Mouse (Mus musculus): Measurements from ENCODE around the gene Cracr2a. TPM values are rescaled to one million over a fixed set of nuclear protein-coding genes. Genes with fewer than 3 reads are reported as not detected.

Cracr2a gene
- polyA plus RNA-seq, 1 experiment, result 0.49 TPM

GRCm38 (mm10) chr6:127678998-127679397 is 117.9 kb downstream of the Cracr2a start:
- Histone ChIP-seq H3K4me3 (replicated peaks) (no peak overlapping the region), H3K4me1 (peaks cover 24% of the 10 kb centered on the region), H3K9me3 (no peaks in the 10 kb centered on the region), H3K36me3 (replicated peaks; ENCODE audit: low read length) (no peaks in the 10 kb centered on the region), H3K27me3 (replicated peaks) (peaks cover 70% of the 10 kb centered on the region)
- no peak for TF ChIP-seq FLI1 (IDR thresholded peaks at IDR 0.05; ENCODE audit: low read length)
- no peak for TF ChIP-seq GATA1 (IDR thresholded peaks at IDR 0.05; ENCODE audit: borderline replicate concordance, low read length)

GRCm38 (mm10) chr6:127680784-127681183 is 119.6 kb downstream of the Cracr2a start:
- Histone ChIP-seq H3K27me3 (replicated peaks) (peaks cover 83% of the 10 kb centered on the region), H3K4me1 (peaks cover 21% of the 10 kb centered on the region), H3K4me3 (replicated peaks) (no peak overlapping the region), H3K36me3 (replicated peaks; ENCODE audit: low read length) (no peaks in the 10 kb centered on the region), H3K9me3 (no peaks in the 10 kb centered on the region)
- TF ChIP-seq GATA1 (IDR thresholded peaks at IDR 0.05; ENCODE audit: borderline replicate concordance, low read length) (no peak), FLI1 (IDR thresholded peaks at IDR 0.05; ENCODE audit: low read length) (no peak)

GRCm38 (mm10) chr6:127683561-127683960 is 122.4 kb downstream of the Cracr2a start:
- Histone ChIP-seq H3K4me3 (replicated peaks) (no peak overlapping the region), H3K4me1 (peaks cover 17% of the 10 kb centered on the region), H3K36me3 (replicated peaks; ENCODE audit: low read length) (no peaks in the 10 kb centered on the region), H3K27me3 (replicated peaks) (peaks cover 71% of the 10 kb centered on the region), H3K9me3 (no peaks in the 10 kb centered on the region)
- no peak for TF ChIP-seq GATA1 (IDR thresholded peaks at IDR 0.05; ENCODE audit: borderline replicate concordance, low read length)
- TF ChIP-seq FLI1 (IDR thresholded peaks at IDR 0.05; ENCODE audit: low read length), result no peak

GRCm38 (mm10) chr6:127684981-127685380 is 123.8 kb downstream of the Cracr2a start:
- no peak for TF ChIP-seq FLI1 (IDR thresholded peaks at IDR 0.05; ENCODE audit: low read length)
- no peak for TF ChIP-seq GATA1 (IDR thresholded peaks at IDR 0.05; ENCODE audit: borderline replicate concordance, low read length)
- H3K27me3 ChIP-seq (replicated peaks), result peaks cover 72% of the 10 kb centered on the region

GRCm38 (mm10) chr6:127687181-127687860 is 126.2 kb downstream of the Cracr2a start:
- peaks cover 75% of the 10 kb centered on the region for H3K27me3 ChIP-seq (replicated peaks)
- no peaks in the 10 kb centered on the region for H3K9me3 ChIP-seq
- 0 out of 2 replicates have a peak, but pooled peaks cover 2% of the 10 kb centered on the region for H3K4me1 ChIP-seq
- TF ChIP-seq GATA1 (IDR thresholded peaks at IDR 0.05; ENCODE audit: borderline replicate concordance, low read length) (no peak), FLI1 (IDR thresholded peaks at IDR 0.05; ENCODE audit: low read length) (no peak)
- no peaks in the 10 kb centered on the region for H3K36me3 ChIP-seq (replicated peaks; ENCODE audit: low read length)
- H3K4me3 ChIP-seq (replicated peaks), result no peak overlapping the region

More at GRCm38 (mm10) chr6:127684981-127685380, 123.8 kb downstream of the Cracr2a start:
- Histone ChIP-seq H3K36me3 (replicated peaks; ENCODE audit: low read length) (no peaks in the 10 kb centered on the region), H3K4me1 (peaks cover 7% of the 10 kb centered on the region), H3K4me3 (replicated peaks) (no peak overlapping the region), H3K9me3 (no peaks in the 10 kb centered on the region)

- Histone ChIP-seq H3K4me1 (0 out of 2 replicates have a peak, but pooled peaks cover 3% of the 10 kb centered on the region), H3K27me3 (replicated peaks) (peaks cover 77% of the 10 kb centered on the region), H3K36me3 (replicated peaks; ENCODE audit: low read length) (no peaks in the 10 kb centered on the region), H3K4me3 (replicated peaks) (no peak overlapping the region), H3K9me3 (no peaks in the 10 kb centered on the region)
- no peak for TF ChIP-seq GATA1 (IDR thresholded peaks at IDR 0.05; ENCODE audit: borderline replicate concordance, low read length)
- TF ChIP-seq FLI1 (IDR thresholded peaks at IDR 0.05; ENCODE audit: low read length), result no peak
These were observed 131.2 kb downstream of the Cracr2a start for GRCm38 (mm10) chr6:127692298-127692697.

GRCm38 (mm10) chr6:127693681-127694080 is 132.5 kb downstream of the Cracr2a start:
- H3K36me3 ChIP-seq (replicated peaks; ENCODE audit: low read length), result no peaks in the 10 kb centered on the region
- 0 out of 2 replicates have a peak, but pooled peaks cover 3% of the 10 kb centered on the region for H3K4me1 ChIP-seq
- TF ChIP-seq FLI1 (IDR thresholded peaks at IDR 0.05; ENCODE audit: low read length) (no peak), GATA1 (IDR thresholded peaks at IDR 0.05; ENCODE audit: borderline replicate concordance, low read length) (no peak)
- H3K4me3 ChIP-seq (replicated peaks), result no peak overlapping the region
- H3K27me3 ChIP-seq (replicated peaks), result peaks cover 80% of the 10 kb centered on the region
- no peaks in the 10 kb centered on the region for H3K9me3 ChIP-seq

- Histone ChIP-seq H3K36me3 (replicated peaks; ENCODE audit: low read length) (no peaks in the 10 kb centered on the region), H3K4me1 (peaks cover 4% of the 10 kb centered on the region; the same call in 1 of the 2 replicates), H3K4me3 (replicated peaks) (no peak overlapping the region), H3K9me3 (no peaks in the 10 kb centered on the region), H3K27me3 (replicated peaks) (peaks cover 72% of the 10 kb centered on the region)
- TF ChIP-seq GATA1 (IDR thresholded peaks at IDR 0.05; ENCODE audit: borderline replicate concordance, low read length), result no peak
- no peak for TF ChIP-seq FLI1 (IDR thresholded peaks at IDR 0.05; ENCODE audit: low read length)
These were observed 140.1 kb downstream of the Cracr2a start for GRCm38 (mm10) chr6:127701036-127701783.

- Histone ChIP-seq H3K27me3 (replicated peaks) (peaks cover 56% of the 10 kb centered on the region), H3K9me3 (no peaks in the 10 kb centered on the region), H3K4me1 (peaks cover 11% of the 10 kb centered on the region), H3K36me3 (replicated peaks; ENCODE audit: low read length) (no peaks in the 10 kb centered on the region), H3K4me3 (replicated peaks) (no peak overlapping the region)
- TF ChIP-seq GATA1 (IDR thresholded peaks at IDR 0.05; ENCODE audit: borderline replicate concordance, low read length) (no peak), FLI1 (IDR thresholded peaks at IDR 0.05; ENCODE audit: low read length) (no peak)
These were observed 147.1 kb downstream of the Cracr2a start for GRCm38 (mm10) chr6:127708218-127708628.

- no peak for TF ChIP-seq GATA1 (IDR thresholded peaks at IDR 0.05; ENCODE audit: borderline replicate concordance, low read length)
- no peak for TF ChIP-seq FLI1 (IDR thresholded peaks at IDR 0.05; ENCODE audit: low read length)
- Histone ChIP-seq H3K9me3 (no peaks in the 10 kb centered on the region), H3K36me3 (replicated peaks; ENCODE audit: low read length) (no peaks in the 10 kb centered on the region), H3K27me3 (replicated peaks) (peaks cover 35% of the 10 kb centered on the region), H3K4me1 (peaks cover 36% of the 10 kb centered on the region), H3K4me3 (replicated peaks) (no peak overlapping the region)
These were observed 153.8 kb downstream of the Cracr2a start for GRCm38 (mm10) chr6:127714906-127715305.

All from megakaryocyte, embryonic 14.5 days (primary cell).